Mouse (Mus musculus): ENCODE results near the gene Filip1l. TPM values are rescaled to one million over a fixed set of nuclear protein-coding genes. Genes with fewer than 3 reads are reported as not detected.

Gene Filip1l
- total and polyA plus RNA-seq, 2 experiments from 2014 or later: 1.3 to 1.7 TPM

GRCm38 (mm10) chr16:57552709-57553108 lies 199.8 kb downstream of the Filip1l start:
- H3K27me3 ChIP-seq (ENCODE audit: insufficient read depth, low read length): peaks cover 9% of the 10 kb centered on the region
- ATAC-seq: no peak
- H3K9ac ChIP-seq: no peak overlapping the region
- H3K27ac ChIP-seq (ENCODE audit: low read depth, low read length): no peak overlapping the region
- 43% methylated on average over 5 of the region's 5 CpGs for WGBS
- H3K4me1 ChIP-seq (ENCODE audit: insufficient read depth): no peaks in the 10 kb centered on the region
- no peak overlapping the region for H3K4me2 ChIP-seq (ENCODE audit: low read depth)
- H3K36me3 ChIP-seq (ENCODE audit: insufficient read depth): no peaks in the 10 kb centered on the region
- DNase-seq: no peak
- TF ChIP-seq CTCF (IDR thresholded peaks at IDR 0.05; ENCODE audit: low read depth): no peak
- no peaks in the 10 kb centered on the region for H3K9me3 ChIP-seq (ENCODE audit: low read length)
- no peak overlapping the region for H3K4me3 ChIP-seq (ENCODE audit: low read depth, low read length)

- TF ChIP-seq CTCF (IDR thresholded peaks at IDR 0.05; ENCODE audit: low read depth): no peak
- Histone ChIP-seq H3K4me2 (ENCODE audit: low read depth) (no peak overlapping the region), H3K9me3 (ENCODE audit: low read length) (no peaks in the 10 kb centered on the region), H3K4me1 (ENCODE audit: insufficient read depth) (no peaks in the 10 kb centered on the region), H3K4me3 (ENCODE audit: low read depth, low read length) (no peak overlapping the region), H3K27me3 (ENCODE audit: insufficient read depth, low read length) (peaks cover 9% of the 10 kb centered on the region), H3K36me3 (ENCODE audit: insufficient read depth) (no peaks in the 10 kb centered on the region), H3K9ac (no peak overlapping the region), H3K27ac (ENCODE audit: low read depth, low read length) (no peak overlapping the region)
- DNase-seq (no peak), ATAC-seq (no peak)
These were observed 200.3 kb downstream of the Filip1l start for GRCm38 (mm10) chr16:57553235-57553634.

GRCm38 (mm10) chr16:57554886-57555400 lies 202.1 kb downstream of the Filip1l start:
- no peak for TF ChIP-seq CTCF (IDR thresholded peaks at IDR 0.05; ENCODE audit: low read depth)
- DNase-seq: no peak

GRCm38 (mm10) chr16:57555667-57556066 lies 202.8 kb downstream of the Filip1l start:
- no peak for TF ChIP-seq CTCF (IDR thresholded peaks at IDR 0.05; ENCODE audit: low read depth)
- H3K4me2 ChIP-seq (ENCODE audit: low read depth): no peak overlapping the region
- H3K9ac ChIP-seq: no peak overlapping the region
- ATAC-seq (no peak), DNase-seq (no peak)
- H3K9me3 ChIP-seq (ENCODE audit: low read length): no peaks in the 10 kb centered on the region
- 79% methylated on average over 4 of the region's 4 CpGs for WGBS
- H3K27ac ChIP-seq (ENCODE audit: low read depth, low read length): no peak overlapping the region
- H3K4me3 ChIP-seq (ENCODE audit: low read depth, low read length): no peak overlapping the region
- no peaks in the 10 kb centered on the region for H3K36me3 ChIP-seq (ENCODE audit: insufficient read depth)
- no peaks in the 10 kb centered on the region for H3K4me1 ChIP-seq (ENCODE audit: insufficient read depth)
- no peaks in the 10 kb centered on the region for H3K27me3 ChIP-seq (ENCODE audit: insufficient read depth, low read length)

More at GRCm38 (mm10) chr16:57554886-57555400, 202.1 kb downstream of the Filip1l start:
- Histone ChIP-seq H3K4me1 (ENCODE audit: insufficient read depth) (no peaks in the 10 kb centered on the region), H3K9ac (no peak overlapping the region), H3K27me3 (ENCODE audit: insufficient read depth, low read length) (peaks cover 3% of the 10 kb centered on the region), H3K9me3 (ENCODE audit: low read length) (no peaks in the 10 kb centered on the region), H3K27ac (ENCODE audit: low read depth, low read length) (no peak overlapping the region), H3K36me3 (ENCODE audit: insufficient read depth) (no peaks in the 10 kb centered on the region), H3K4me3 (ENCODE audit: low read depth, low read length) (no peak overlapping the region), H3K4me2 (ENCODE audit: low read depth) (no peak overlapping the region)
- 76% methylated on average over 6 of the region's 6 CpGs for WGBS
- ATAC-seq: no peak

GRCm38 (mm10) chr16:57556244-57556643 lies 203.4 kb downstream of the Filip1l start:
- Histone ChIP-seq H3K27me3 (ENCODE audit: insufficient read depth, low read length) (no peaks in the 10 kb centered on the region), H3K27ac (ENCODE audit: low read depth, low read length) (no peak overlapping the region), H3K4me1 (ENCODE audit: insufficient read depth) (no peaks in the 10 kb centered on the region), H3K36me3 (ENCODE audit: insufficient read depth) (no peaks in the 10 kb centered on the region), H3K4me3 (ENCODE audit: low read depth, low read length) (no peak overlapping the region), H3K9ac (no peak overlapping the region), H3K9me3 (ENCODE audit: low read length) (no peaks in the 10 kb centered on the region), H3K4me2 (ENCODE audit: low read depth) (no peak overlapping the region)
- no peak for TF ChIP-seq CTCF (IDR thresholded peaks at IDR 0.05; ENCODE audit: low read depth)
- DNase-seq: no peak
- 66% methylated on average over 2 of the region's 2 CpGs for WGBS
- ATAC-seq: no peak

- Histone ChIP-seq H3K4me3 (ENCODE audit: low read depth, low read length) (no peak overlapping the region), H3K27me3 (ENCODE audit: insufficient read depth, low read length) (no peaks in the 10 kb centered on the region), H3K36me3 (ENCODE audit: insufficient read depth) (no peaks in the 10 kb centered on the region), H3K27ac (ENCODE audit: low read depth, low read length) (no peak overlapping the region), H3K4me2 (ENCODE audit: low read depth) (no peak overlapping the region), H3K4me1 (ENCODE audit: insufficient read depth) (no peaks in the 10 kb centered on the region), H3K9me3 (ENCODE audit: low read length) (no peaks in the 10 kb centered on the region), H3K9ac (no peak overlapping the region)
- 92% methylated on average over 3 of the region's 3 CpGs for WGBS
- TF ChIP-seq CTCF (IDR thresholded peaks at IDR 0.05; ENCODE audit: low read depth): no peak
- DNase-seq: no peak
- no peak for ATAC-seq
These were observed 205.4 kb downstream of the Filip1l start for GRCm38 (mm10) chr16:57558258-57558657.

GRCm38 (mm10) chr16:57560185-57560584 lies 207.3 kb downstream of the Filip1l start:
- Histone ChIP-seq H3K4me2 (ENCODE audit: low read depth) (no peak overlapping the region), H3K4me3 (ENCODE audit: low read depth, low read length) (no peak overlapping the region), H3K27ac (ENCODE audit: low read depth, low read length) (no peak overlapping the region), H3K9me3 (ENCODE audit: low read length) (no peaks in the 10 kb centered on the region), H3K36me3 (ENCODE audit: insufficient read depth) (no peaks in the 10 kb centered on the region), H3K27me3 (ENCODE audit: insufficient read depth, low read length) (no peaks in the 10 kb centered on the region), H3K9ac (no peak overlapping the region), H3K4me1 (ENCODE audit: insufficient read depth) (no peaks in the 10 kb centered on the region)
- no peak for TF ChIP-seq CTCF (IDR thresholded peaks at IDR 0.05; ENCODE audit: low read depth)
- 94% methylated on average over 1 of the region's 1 CpGs for WGBS
- no peak for DNase-seq
- no peak for ATAC-seq
